In genomic region chrX:100777655-100778234, GRCm38 (mm10) we compare ENCODE assay signal across 8 mouse cellular contexts. TPM values are rescaled to one million over a fixed set of nuclear protein-coding genes. Genes with fewer than 3 reads are reported as not detected.
A peak's percentile ranks its signal among the peaks of the same experiment; 100 is the strongest.
DNase-seq lines count a peak whose midpoint lies in the region; ATAC-seq lines count a peak whose summit lies in the region.

No protein-coding gene starts in this region.

- H3K27me3 ChIP-seq in lung, embryonic 15.5 days, result no peaks in the 10 kb centered on the region
- peaks cover 53% of the 10 kb centered on the region for H3K27me3 ChIP-seq in forebrain, embryonic 10.5 days (ENCODE audit: poor library complexity, severe bottlenecking)
- H3K27me3 ChIP-seq in limb, embryonic 10.5 days (ENCODE audit: low read depth, poor library complexity, severe bottlenecking), result peaks cover 81% of the 10 kb centered on the region
- H3K27me3 ChIP-seq in neural tube, embryonic 15.5 days (replicated peaks), result no peaks in the 10 kb centered on the region

- no peaks in the 10 kb centered on the region for H3K36me3 ChIP-seq in lung, embryonic 15.5 days
- H3K36me3 ChIP-seq in forebrain, embryonic 10.5 days (replicated peaks), result no peaks in the 10 kb centered on the region; the same call in 1 of the 2 replicates
- peaks cover 3% of the 10 kb centered on the region; the same call in 1 of the 2 replicates for H3K36me3 ChIP-seq in limb, embryonic 10.5 days
- no peaks in the 10 kb centered on the region for H3K36me3 ChIP-seq in neural tube, embryonic 15.5 days

- ATAC-seq in lung, embryonic 15.5 days (ENCODE audit: borderline replicate concordance, extremely low read depth, low FRiP score, low TSS enrichment), result no peak
- ATAC-seq in neural tube, embryonic 15.5 days (ENCODE audit: low FRiP score), result no peak
- no peak for ATAC-seq in megakaryocyte progenitor cell, adult 5-6 weeks (replicated peaks; ENCODE audit: poor library complexity)

- WGBS in lung, embryonic 15.5 days, result 22% methylated on average over 10 of the region's 10 CpGs
- WGBS in forebrain, embryonic 10.5 days, result 19% methylated on average over 10 of the region's 10 CpGs
- 13% methylated on average over 10 of the region's 10 CpGs for WGBS in limb, embryonic 10.5 days
- 18% methylated on average over 10 of the region's 10 CpGs for WGBS in neural tube, embryonic 15.5 days

- no peaks in the 10 kb centered on the region for H3K9me3 ChIP-seq in lung, embryonic 15.5 days
- no peaks in the 10 kb centered on the region for H3K9me3 ChIP-seq in forebrain, embryonic 10.5 days
- no peaks in the 10 kb centered on the region for H3K9me3 ChIP-seq in limb, embryonic 10.5 days (replicated peaks)
- no peaks in the 10 kb centered on the region for H3K9me3 ChIP-seq in neural tube, embryonic 15.5 days (replicated peaks)

- no peak for DNase-seq in lung, postnatal 36 days
- DNase-seq in forebrain, embryonic 10.5 days (ENCODE audit: extremely low spot score, low spot score), result peak; percentile 34
- DNase-seq in limb, embryonic 10.5 days (ENCODE audit: low spot score), result no peak
- DNase-seq in left cerebral cortex, adult 18-20 months (ENCODE audit: low spot score in 2 of 2), result no peak
- no peak for DNase-seq in adipocyte (ENCODE audit: low spot score)

- H3K4me3 ChIP-seq in lung, embryonic 15.5 days, result peak overlapping the region; percentile 58
- peak overlapping the region; percentile 68 for H3K4me3 ChIP-seq in forebrain, embryonic 10.5 days
- H3K4me3 ChIP-seq in limb, embryonic 10.5 days, result peak overlapping the region; percentile 68
- peak overlapping the region; percentile 38 for H3K4me3 ChIP-seq in neural tube, embryonic 15.5 days (replicated peaks)

- peak overlapping the region; percentile 62 for H3K9ac ChIP-seq in lung, embryonic 15.5 days
- peak overlapping the region; percentile 26; the same call in 1 of the 2 replicates for H3K9ac ChIP-seq in neural tube, embryonic 15.5 days (replicated peaks)

- H3K27ac ChIP-seq in lung, embryonic 15.5 days, result peak overlapping the region; percentile 83
- peak overlapping the region; percentile 96 for H3K27ac ChIP-seq in forebrain, embryonic 10.5 days
- H3K27ac ChIP-seq in limb, embryonic 10.5 days, result peak overlapping the region; percentile 95
- no peak overlapping the region for H3K27ac ChIP-seq in neural tube, embryonic 15.5 days (replicated peaks)

- peak overlapping the region; percentile 57 for H3K4me2 ChIP-seq in lung, embryonic 15.5 days
- peak overlapping the region; percentile 50 for H3K4me2 ChIP-seq in neural tube, embryonic 15.5 days

- peaks cover 4% of the 10 kb centered on the region for H3K4me1 ChIP-seq in lung, embryonic 15.5 days
- peaks cover 44% of the 10 kb centered on the region for H3K4me1 ChIP-seq in forebrain, embryonic 10.5 days
- peaks cover 21% of the 10 kb centered on the region for H3K4me1 ChIP-seq in limb, embryonic 10.5 days
- H3K4me1 ChIP-seq in neural tube, embryonic 15.5 days, result peaks cover 16% of the 10 kb centered on the region; the same call in 1 of the 2 replicates

RNA-seq across cellular contexts. Expression of gene Dlg3, which starts 10.2 kb away (rescaled TPM):
- polyA plus RNA-seq in lung, embryonic 15.5 days (2015; fragmentation: Nextera tagmentation; extraction: Ambion mirVana), result 2.7 and 4.0 TPM in 2 replicates
- 15.6 and 16.8 TPM in 2 replicates for polyA plus RNA-seq in forebrain, embryonic 10.5 days (2016; fragmentation: Nextera tagmentation; extraction: Ambion mirVana)
- polyA plus RNA-seq in limb, embryonic 10.5 days (2016; fragmentation: Nextera tagmentation; extraction: Ambion mirVana), result 15.7 and 17.4 TPM in 2 replicates
- polyA plus RNA-seq in neural tube, embryonic 15.5 days (2015; fragmentation: Nextera tagmentation; extraction: Ambion mirVana), result 5.5 and 5.6 TPM in 2 replicates
- 100 to 1,000 TPM; 136 to 140 TPM for total RNA-seq in left cerebral cortex, adult 18-20 months (2021)
- total RNA-seq in megakaryocyte progenitor cell, adult 5-6 weeks (2015), result 3.7 and 4.6 TPM in 2 replicates
- 3.0 and 5.0 TPM in 2 replicates for total RNA-seq in megakaryocyte progenitor cell, adult 5-6 weeks (2017)

RNA-seq across cellular contexts. Expression of gene Gdpd2, which starts 48.1 kb away (rescaled TPM):
- 0.29 and 0.44 TPM in 2 replicates for polyA plus RNA-seq in lung, embryonic 15.5 days (2015; fragmentation: Nextera tagmentation; extraction: Ambion mirVana)
- 3.6 and 3.8 TPM in 2 replicates for polyA plus RNA-seq in forebrain, embryonic 10.5 days (2016; fragmentation: Nextera tagmentation; extraction: Ambion mirVana)
- 1.4 and 1.5 TPM in 2 replicates for polyA plus RNA-seq in limb, embryonic 10.5 days (2016; fragmentation: Nextera tagmentation; extraction: Ambion mirVana)
- 27.3 and 31.7 TPM in 2 replicates for polyA plus RNA-seq in neural tube, embryonic 15.5 days (2015; fragmentation: Nextera tagmentation; extraction: Ambion mirVana)
- 1 to 10 TPM; 6.9 to 7.2 TPM for total RNA-seq in left cerebral cortex, adult 18-20 months (2021)
- 0.05 TPM in 1 of 2 replicates, not detected in the other for total RNA-seq in megakaryocyte progenitor cell, adult 5-6 weeks (2015)
- 0.04 TPM in 1 of 2 replicates, not detected in the other for total RNA-seq in megakaryocyte progenitor cell, adult 5-6 weeks (2017)
